Mouse (Mus musculus) frontal cortex, adult (tissue): Measurements from ENCODE around the gene 1700088E04Rik.

Experiments used
- ATAC-seq: cut with Nextera tagmentation; 2 replicates; pipeline ENCODE4 v1.9.2; 2017; ENCODE audit warnings: mild to moderate bottlenecking, moderate library complexity, mixed read lengths; ENCODE audit not compliant: low TSS enrichment

The 1700088E04Rik gene

DNA sequence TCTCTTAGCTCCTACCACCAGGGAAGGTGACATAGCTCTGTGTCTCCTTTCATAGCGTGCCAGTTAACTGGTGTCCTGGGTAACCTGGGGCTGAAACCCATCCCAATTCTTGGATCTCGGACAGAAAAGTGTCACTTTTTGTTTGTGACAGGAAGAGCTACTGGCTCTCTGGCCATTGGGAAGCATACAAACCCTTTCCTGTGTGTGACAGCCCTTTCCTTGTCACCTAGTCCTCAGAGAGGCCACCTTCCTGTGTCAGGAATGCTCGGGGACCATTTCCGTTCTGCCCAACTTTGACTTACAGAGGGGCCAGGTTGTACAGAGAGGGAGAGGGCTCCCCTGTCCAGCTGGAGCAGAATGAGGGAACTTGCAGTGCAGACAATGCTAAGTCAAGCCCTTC is 41.6 kb downstream of the 1700088E04Rik start:
- no peak for ATAC-seq

DNA sequence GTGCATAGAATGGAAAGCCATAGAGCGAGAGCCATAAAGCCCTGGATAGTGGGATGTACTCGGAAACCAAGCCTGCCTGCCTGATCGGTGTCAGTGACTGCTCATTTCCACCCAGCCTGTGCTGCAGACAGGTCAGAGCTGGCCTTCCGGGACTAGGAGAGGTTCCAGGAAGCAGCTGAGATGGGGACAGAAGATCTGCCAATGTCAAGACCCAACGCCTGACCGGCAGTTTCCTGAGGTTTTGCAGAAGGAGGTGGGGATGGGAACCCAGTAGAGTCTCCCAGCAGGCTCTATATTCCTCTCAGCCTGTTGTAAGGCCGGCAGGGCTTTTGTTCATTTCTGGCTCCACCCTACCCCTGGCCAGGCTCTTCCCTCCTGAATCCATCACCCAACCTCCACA is 42.2 kb downstream of the 1700088E04Rik start:
- no peak for ATAC-seq

- no peak for ATAC-seq
Measured at GRCm38 (mm10) chr15:79098220-79098619, 42.8 kb downstream of the 1700088E04Rik start.

DNA sequence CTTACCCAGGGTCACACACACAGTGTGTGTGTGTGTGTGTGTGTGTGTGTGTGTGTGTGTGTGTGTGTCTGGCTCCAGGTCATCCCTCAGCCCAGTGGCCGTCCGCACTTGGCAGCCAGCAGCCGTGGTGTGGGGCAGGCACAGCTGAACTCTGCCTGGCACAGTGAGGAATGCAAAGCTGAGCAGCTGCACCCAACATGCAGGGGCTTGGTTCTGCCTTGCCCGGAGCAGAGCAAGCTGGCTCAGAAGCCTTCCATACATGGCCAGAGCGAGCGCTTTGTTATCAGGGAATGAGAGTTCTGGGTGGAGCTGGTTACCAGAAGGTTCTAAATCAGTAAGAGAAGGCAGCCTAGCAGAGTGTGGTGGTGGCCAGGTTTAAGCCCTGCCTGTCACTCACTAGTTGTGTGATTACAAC is 43.4 kb downstream of the 1700088E04Rik start:
- ATAC-seq = peak; percentile 42; the same call in 1 of the 2 replicates

DNA sequence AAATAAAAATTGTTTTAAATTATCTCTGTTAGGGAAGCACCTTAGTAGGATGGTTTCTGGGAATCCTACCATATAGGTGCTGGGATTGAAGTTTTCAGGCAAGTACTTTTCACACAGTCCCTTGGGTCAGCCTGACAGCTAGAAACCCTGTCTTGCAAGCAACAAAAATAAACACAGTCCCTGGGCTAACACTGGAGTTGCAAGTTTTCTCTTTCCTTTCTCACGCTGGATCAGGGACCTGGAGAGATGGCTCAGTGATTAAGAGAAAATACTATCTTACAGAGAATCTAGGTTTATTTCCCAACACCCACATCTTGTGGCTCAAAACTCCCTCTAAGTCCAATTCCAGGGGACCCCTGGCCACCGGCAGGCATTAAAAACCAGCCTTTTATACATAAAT is 43.9 kb downstream of the 1700088E04Rik start:
- no peak for ATAC-seq

DNA sequence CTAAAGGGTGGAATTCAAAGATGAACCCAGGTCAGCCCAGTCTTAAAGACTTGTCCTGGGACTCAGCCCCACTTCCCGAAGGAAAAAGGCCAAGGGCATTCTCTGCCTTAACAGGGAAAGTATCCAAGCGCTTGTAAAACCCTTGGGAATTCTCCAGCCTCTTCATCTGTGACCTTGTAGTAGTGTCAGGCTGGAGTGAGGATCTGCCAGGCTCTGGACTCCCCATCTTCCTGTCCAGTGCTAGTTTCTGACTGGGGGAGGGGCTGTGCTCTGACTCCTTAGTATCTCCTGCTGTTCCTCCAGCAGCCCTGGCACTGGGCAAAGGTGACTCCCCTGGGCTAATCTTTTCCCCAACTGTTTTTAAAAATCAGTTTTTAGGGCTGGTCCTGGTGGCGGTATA is 44.5 kb downstream of the 1700088E04Rik start:
- no peak for ATAC-seq

GRCm38 (mm10) chr15:79095483-79095882 is 45.6 kb downstream of the 1700088E04Rik start:
- ATAC-seq = no peak

DNA sequence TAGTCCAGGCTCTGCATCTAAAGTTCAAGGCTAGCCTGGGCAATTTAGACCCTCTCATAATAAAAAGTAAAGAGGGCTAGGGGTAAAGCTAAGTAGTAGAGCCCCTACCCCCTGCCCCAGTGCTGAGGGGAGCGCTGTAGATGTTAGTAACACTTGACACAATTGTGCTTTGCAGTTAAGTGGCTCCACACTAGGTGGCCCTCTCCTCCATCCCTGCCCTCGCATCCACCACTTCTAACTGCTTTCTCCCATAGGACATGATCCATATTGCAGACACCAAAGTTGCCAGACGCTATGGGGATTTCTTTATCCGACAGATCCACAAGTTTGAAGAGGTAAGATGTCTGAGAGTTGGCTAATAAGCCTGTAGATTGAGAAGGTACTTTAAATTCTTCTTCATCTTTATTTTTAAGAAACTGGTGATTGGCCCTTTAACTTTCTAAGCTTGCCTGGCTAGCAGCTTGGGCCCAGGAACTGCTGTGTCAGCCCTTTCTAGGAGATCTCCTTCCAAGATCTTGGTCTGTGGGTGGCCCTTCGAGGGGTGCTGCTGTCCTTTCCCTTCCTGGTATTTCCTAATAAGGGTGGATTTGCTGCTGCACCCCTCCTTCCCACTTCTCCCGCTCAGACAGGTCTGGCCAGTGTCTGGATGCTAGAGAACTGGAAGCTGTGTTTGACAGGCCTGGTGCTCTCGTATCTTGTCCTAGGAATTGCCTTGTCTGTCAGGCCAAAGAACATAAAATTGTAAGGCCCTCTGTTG is 47.8 kb downstream of the 1700088E04Rik start:
- peak; percentile 60; the same call in 1 of the 2 replicates for ATAC-seq

- no peak for ATAC-seq
Measured at GRCm38 (mm10) chr15:79092284-79092683, 48.8 kb downstream of the 1700088E04Rik start.

- no peak for ATAC-seq
Measured at GRCm38 (mm10) chr15:79079567-79079966, 61.5 kb downstream of the 1700088E04Rik start.
